Mouse (Mus musculus): Measurements from ENCODE around the gene Slc25a29. TPM values are rescaled to one million over a fixed set of nuclear protein-coding genes. Genes with fewer than 3 reads are reported as not detected.

Gene Slc25a29
- polyA plus RNA-seq (2016; fragmentation: Nextera tagmentation; extraction: Ambion mirVana), result 1.6 and 1.8 TPM in 2 replicates

GRCm38 (mm10) chr12:108835840-108836409, at the start of gene Slc25a29, which contains the start of gene Slc25a47:
Slc25a29 (minus strand) TSS chr12:108835883.
Slc25a47 (plus strand) TSS chr12:108836046.
- peaks cover 6% of the 10 kb centered on the region; the same call in 1 of the 2 replicates for H3K27me3 ChIP-seq (replicated peaks)
- peak within 1 kb of the TSS; percentile 78 for H3K9ac ChIP-seq
- peak; percentile 99 for ATAC-seq
- H3K9me3 ChIP-seq (replicated peaks), result no peaks in the 10 kb centered on the region
- H3K4me3 ChIP-seq, result peak within 1 kb of the TSS; percentile 70
- H3K36me3 ChIP-seq, result peaks cover 20% of the 10 kb centered on the region
- under 1% methylated on average over 51 of the region's 53 CpGs for WGBS (ENCODE audit: insufficient replicate concordance)
- peak within 1 kb of the TSS; percentile 99 for H3K4me2 ChIP-seq
- H3K27ac ChIP-seq, result peak within 1 kb of the TSS; percentile 74
- peaks cover 35% of the 10 kb centered on the region for H3K4me1 ChIP-seq

DNA sequence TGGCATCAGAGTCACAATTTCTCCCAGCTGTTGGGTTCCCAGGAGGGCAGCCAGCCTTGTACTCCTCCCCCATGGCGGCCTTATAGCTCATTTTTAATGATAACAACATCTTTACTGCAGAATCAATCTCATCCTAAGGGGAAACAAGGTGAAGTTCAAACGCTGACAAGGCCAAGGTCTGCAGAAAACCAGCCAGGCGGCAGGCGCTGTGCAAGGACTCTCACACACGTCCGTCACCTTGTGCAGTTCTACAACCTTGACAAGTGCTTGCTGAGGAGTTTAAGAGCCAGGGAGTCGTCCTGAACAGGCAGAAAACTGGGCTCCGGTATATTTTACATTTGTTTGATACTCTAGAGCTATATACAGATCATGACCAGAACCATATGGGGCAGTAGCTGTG, 47.1 kb upstream of the Slc25a29 start:
- H3K36me3 ChIP-seq, result peaks cover 89% of the 10 kb centered on the region
- H3K4me3 ChIP-seq, result no peak overlapping the region
- no peaks in the 10 kb centered on the region for H3K9me3 ChIP-seq (replicated peaks)
- no peak overlapping the region for H3K4me2 ChIP-seq
- H3K9ac ChIP-seq, result no peak overlapping the region
- no peak overlapping the region for H3K27ac ChIP-seq
- no peaks in the 10 kb centered on the region for H3K27me3 ChIP-seq (replicated peaks)
- 82% methylated on average over 8 of the region's 8 CpGs for WGBS (ENCODE audit: insufficient replicate concordance)
- H3K4me1 ChIP-seq, result no peaks in the 10 kb centered on the region
- ATAC-seq, result no peak

DNA sequence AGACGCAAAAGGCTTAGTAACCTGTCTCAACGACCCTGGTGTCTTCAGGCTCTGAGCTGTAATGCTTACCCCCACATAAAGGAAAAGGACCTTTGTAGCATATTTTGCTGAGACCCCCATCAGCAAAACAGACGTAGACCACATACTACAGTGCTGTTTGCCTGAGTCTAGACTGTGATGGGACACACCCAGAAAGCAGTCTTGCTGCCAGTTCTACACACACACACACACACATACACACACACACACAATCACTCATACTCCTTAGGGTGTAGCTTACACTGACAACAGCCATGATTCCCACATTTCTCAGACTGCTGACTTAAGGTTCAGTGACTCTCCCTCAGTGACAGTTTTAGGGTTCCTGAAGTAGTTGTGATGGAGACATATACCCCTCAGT, 45.5 kb upstream of the Slc25a29 start:
- H3K9ac ChIP-seq, result no peak overlapping the region
- H3K4me2 ChIP-seq, result no peak overlapping the region
- no peak overlapping the region for H3K4me3 ChIP-seq
- H3K4me1 ChIP-seq, result no peaks in the 10 kb centered on the region
- H3K36me3 ChIP-seq, result peaks cover 84% of the 10 kb centered on the region
- no peak overlapping the region for H3K27ac ChIP-seq
- WGBS (ENCODE audit: insufficient replicate concordance), result 66% methylated on average over 3 of the region's 3 CpGs
- no peak for ATAC-seq
- H3K27me3 ChIP-seq (replicated peaks), result no peaks in the 10 kb centered on the region
- no peaks in the 10 kb centered on the region for H3K9me3 ChIP-seq (replicated peaks)

- H3K27me3 ChIP-seq (replicated peaks), result no peaks in the 10 kb centered on the region
- H3K9ac ChIP-seq, result no peak overlapping the region
- H3K27ac ChIP-seq, result no peak overlapping the region
- no peak for ATAC-seq
- H3K4me2 ChIP-seq, result no peak overlapping the region
- H3K36me3 ChIP-seq, result peaks cover 84% of the 10 kb centered on the region
- no peaks in the 10 kb centered on the region for H3K9me3 ChIP-seq (replicated peaks)
- H3K4me1 ChIP-seq, result no peaks in the 10 kb centered on the region
- H3K4me3 ChIP-seq, result no peak overlapping the region
- WGBS (ENCODE audit: insufficient replicate concordance), result 82% methylated on average over 5 of the region's 5 CpGs
These were observed 44.9 kb upstream of the Slc25a29 start for GRCm38 (mm10) chr12:108880606-108881005.

DNA sequence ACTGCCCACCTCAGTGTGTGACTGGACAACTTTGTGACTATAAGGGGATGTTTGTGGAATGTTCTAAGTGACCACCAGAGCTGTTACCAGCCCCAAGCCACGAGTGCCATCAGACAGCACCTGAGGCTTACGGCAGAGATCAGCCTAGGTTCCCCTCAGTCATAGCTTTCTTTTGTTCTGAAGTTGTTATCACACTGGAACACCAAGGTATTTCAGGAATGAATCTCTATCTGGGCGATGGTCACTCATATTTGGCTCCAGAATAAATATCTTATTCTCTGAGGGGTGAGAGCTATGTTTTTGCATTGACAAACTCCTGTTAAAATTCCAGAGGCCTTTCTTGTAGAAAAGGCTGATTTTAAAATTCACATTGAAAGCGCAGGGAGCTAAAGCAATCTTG, 43.5 kb upstream of the Slc25a29 start:
- no peak overlapping the region for H3K4me2 ChIP-seq
- H3K27ac ChIP-seq, result no peak overlapping the region
- no peaks in the 10 kb centered on the region for H3K27me3 ChIP-seq (replicated peaks)
- H3K36me3 ChIP-seq, result peaks cover 84% of the 10 kb centered on the region
- WGBS (ENCODE audit: insufficient replicate concordance), result 77% methylated on average over 4 of the region's 4 CpGs
- no peaks in the 10 kb centered on the region for H3K4me1 ChIP-seq
- H3K4me3 ChIP-seq, result no peak overlapping the region
- no peak overlapping the region for H3K9ac ChIP-seq
- H3K9me3 ChIP-seq (replicated peaks), result no peaks in the 10 kb centered on the region
- ATAC-seq, result no peak

DNA sequence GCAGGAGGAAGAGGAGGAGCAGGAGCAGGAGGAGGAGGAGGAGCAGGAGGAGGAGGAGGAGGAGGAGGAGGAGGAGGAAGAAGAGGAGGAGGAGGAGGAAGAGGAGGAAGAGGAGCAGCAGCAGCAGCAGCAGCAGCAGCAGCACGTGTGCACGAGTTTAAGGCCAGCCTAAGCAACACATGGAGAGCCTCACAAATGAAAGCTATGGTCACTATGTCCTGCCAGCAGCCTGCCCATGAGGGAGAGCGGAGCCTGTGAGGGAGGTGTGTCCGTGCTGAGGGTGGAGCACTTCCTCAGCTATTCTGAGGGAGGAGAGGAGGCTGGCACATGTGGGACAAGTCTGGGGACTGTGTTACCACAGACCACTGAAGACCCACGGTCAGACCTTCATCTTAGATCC, 37.4 kb upstream of the Slc25a29 start:
- Histone ChIP-seq H3K9me3 (replicated peaks) (no peaks in the 10 kb centered on the region), H3K36me3 (peaks cover 93% of the 10 kb centered on the region), H3K27ac (no peak overlapping the region), H3K4me1 (no peaks in the 10 kb centered on the region), H3K4me3 (no peak overlapping the region), H3K27me3 (replicated peaks) (no peaks in the 10 kb centered on the region), H3K4me2 (no peak overlapping the region), H3K9ac (no peak overlapping the region)
- ATAC-seq, result no peak
- WGBS (ENCODE audit: insufficient replicate concordance), result 68% methylated on average over 5 of the region's 5 CpGs

DNA sequence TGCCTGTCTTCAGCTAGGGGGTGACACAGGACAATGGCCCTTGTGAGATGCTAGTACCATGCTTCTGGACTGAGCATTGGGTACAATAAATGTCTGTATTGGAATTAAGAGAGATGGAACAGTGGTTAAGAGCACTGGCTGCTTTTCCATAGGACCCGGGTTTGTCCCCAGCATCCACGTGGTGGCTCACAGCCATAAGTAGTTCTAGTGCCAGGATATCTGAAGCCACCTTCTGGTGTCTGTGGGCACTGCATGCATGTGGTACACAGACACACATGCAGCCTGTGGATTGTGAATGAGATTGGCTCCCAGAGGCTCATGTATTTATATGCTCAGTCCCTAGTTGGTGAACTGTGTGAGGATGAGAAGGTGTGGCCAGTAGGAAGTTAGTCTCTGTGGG, 33.9 kb upstream of the Slc25a29 start:
- Histone ChIP-seq H3K9me3 (replicated peaks) (no peaks in the 10 kb centered on the region), H3K4me3 (no peak overlapping the region), H3K36me3 (peaks cover 97% of the 10 kb centered on the region), H3K27me3 (replicated peaks) (no peaks in the 10 kb centered on the region), H3K4me2 (no peak overlapping the region), H3K27ac (no peak overlapping the region), H3K4me1 (no peaks in the 10 kb centered on the region), H3K9ac (no peak overlapping the region)
- ATAC-seq, result no peak
- 76% methylated on average over 2 of the region's 2 CpGs for whole genome bisulfite sequencing (ENCODE audit: insufficient replicate concordance)

GRCm38 (mm10) chr12:108865007-108865494, 29.4 kb upstream of the Slc25a29 start:
- H3K27me3 ChIP-seq (replicated peaks), result no peaks in the 10 kb centered on the region
- no peak overlapping the region for H3K9ac ChIP-seq
- H3K9me3 ChIP-seq (replicated peaks), result no peaks in the 10 kb centered on the region
- no peaks in the 10 kb centered on the region for H3K4me1 ChIP-seq
- no peak overlapping the region for H3K27ac ChIP-seq
- peaks cover 98% of the 10 kb centered on the region for H3K36me3 ChIP-seq
- WGBS (ENCODE audit: insufficient replicate concordance), result 82% methylated on average over 6 of the region's 6 CpGs
- ATAC-seq, result no peak
- H3K4me2 ChIP-seq, result no peak overlapping the region
- no peak overlapping the region for H3K4me3 ChIP-seq

GRCm38 (mm10) chr12:108858486-108858885, 22.8 kb upstream of the Slc25a29 start:
- H3K27me3 ChIP-seq (replicated peaks), result no peaks in the 10 kb centered on the region
- H3K4me2 ChIP-seq, result no peak overlapping the region
- H3K4me3 ChIP-seq, result no peak overlapping the region
- 62% methylated on average over 5 of the region's 5 CpGs for WGBS (ENCODE audit: insufficient replicate concordance)
- H3K9ac ChIP-seq, result no peak overlapping the region
- peak; percentile 45; the same call in 1 of the 2 replicates for ATAC-seq
- no peak overlapping the region for H3K27ac ChIP-seq
- H3K36me3 ChIP-seq, result peaks cover 48% of the 10 kb centered on the region
- H3K4me1 ChIP-seq, result peaks cover 12% of the 10 kb centered on the region
- no peaks in the 10 kb centered on the region for H3K9me3 ChIP-seq (replicated peaks)

GRCm38 (mm10) chr12:108857589-108858184, 22.0 kb upstream of the Slc25a29 start:
- H3K4me2 ChIP-seq, result no peak overlapping the region
- no peaks in the 10 kb centered on the region for H3K9me3 ChIP-seq (replicated peaks)
- H3K4me1 ChIP-seq, result peaks cover 12% of the 10 kb centered on the region
- WGBS (ENCODE audit: insufficient replicate concordance), result 73% methylated on average over 7 of the region's 7 CpGs
- no peak overlapping the region for H3K9ac ChIP-seq
- H3K4me3 ChIP-seq, result no peak overlapping the region
- ATAC-seq, result no peak
- H3K27me3 ChIP-seq (replicated peaks), result no peaks in the 10 kb centered on the region
- H3K27ac ChIP-seq, result no peak overlapping the region
- peaks cover 40% of the 10 kb centered on the region for H3K36me3 ChIP-seq

DNA sequence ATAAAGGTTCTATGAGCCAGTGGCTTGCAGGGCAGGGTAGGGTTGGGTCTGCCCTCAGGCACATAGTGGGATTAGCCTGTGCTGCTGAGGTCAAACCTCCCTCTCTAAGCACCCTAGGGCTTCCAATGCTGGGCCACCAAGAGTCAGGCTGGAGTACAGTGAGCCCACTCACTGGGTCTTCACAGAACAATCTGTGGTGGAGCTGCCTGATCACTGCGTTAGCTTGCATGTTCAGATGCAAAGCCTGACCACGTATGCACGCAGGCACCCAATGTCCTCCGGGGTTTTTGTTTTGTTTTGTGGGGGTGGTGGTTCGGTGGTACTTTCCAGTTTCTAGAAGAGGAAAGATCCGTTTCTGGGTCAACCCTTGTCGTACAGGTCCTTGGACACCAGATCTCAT, 21.4 kb upstream of the Slc25a29 start:
- H3K36me3 ChIP-seq, result peaks cover 34% of the 10 kb centered on the region
- WGBS (ENCODE audit: insufficient replicate concordance), result 75% methylated on average over 7 of the region's 7 CpGs
- H3K4me1 ChIP-seq, result peaks cover 12% of the 10 kb centered on the region
- no peak overlapping the region for H3K4me2 ChIP-seq
- no peak overlapping the region for H3K9ac ChIP-seq
- H3K4me3 ChIP-seq, result no peak overlapping the region
- H3K9me3 ChIP-seq (replicated peaks), result no peaks in the 10 kb centered on the region
- ATAC-seq, result no peak
- H3K27ac ChIP-seq, result no peak overlapping the region
- no peaks in the 10 kb centered on the region for H3K27me3 ChIP-seq (replicated peaks)

DNA sequence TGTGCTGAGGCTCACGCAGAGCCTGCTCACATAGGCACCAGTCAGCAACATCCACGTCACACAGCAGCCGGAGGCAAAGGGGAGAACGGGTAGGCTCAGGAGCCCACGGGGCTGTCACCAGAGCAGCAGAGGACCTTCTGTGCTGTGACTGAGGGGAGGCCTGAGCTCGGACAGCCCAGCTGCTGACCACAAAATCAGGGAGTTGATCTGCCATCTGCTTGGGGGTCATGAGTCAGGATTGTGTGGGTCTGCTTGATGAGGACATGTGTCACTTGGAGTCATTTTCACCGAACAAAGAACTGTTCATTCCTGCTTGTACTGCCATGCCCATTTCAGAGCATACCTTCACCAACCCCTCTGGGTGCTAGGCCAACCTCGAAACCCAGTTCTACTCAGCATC, 20.5 kb upstream of the Slc25a29 start:
- H3K36me3 ChIP-seq, result peaks cover 25% of the 10 kb centered on the region
- no peak overlapping the region for H3K4me3 ChIP-seq
- H3K9me3 ChIP-seq (replicated peaks), result no peaks in the 10 kb centered on the region
- no peaks in the 10 kb centered on the region for H3K27me3 ChIP-seq (replicated peaks)
- 74% methylated on average over 8 of the region's 8 CpGs for WGBS (ENCODE audit: insufficient replicate concordance)
- no peak overlapping the region for H3K9ac ChIP-seq
- H3K4me1 ChIP-seq, result peaks cover 20% of the 10 kb centered on the region
- no peak for ATAC-seq
- no peak overlapping the region for H3K27ac ChIP-seq
- no peak overlapping the region for H3K4me2 ChIP-seq

Data from liver, embryonic 12.5 days (tissue).